Mouse (Mus musculus) ovary, postnatal 14 days (tissue): ENCODE results near the gene Styxl1.
A peak's percentile ranks its signal among the peaks of the same experiment; 100 is the strongest.

Experiments used
- DNase-seq: peaks from one replicate; pipeline ENCODE4 v3.0.0; 2022; ENCODE audit warnings: low spot score

The Styxl1 gene

GRCm38 (mm10) chr5:135777796-135778470, at the start of gene Styxl1:
Styxl1 (minus strand) TSS chr5:135778385.
- no peak for DNase-seq

- no peak for DNase-seq
These were observed 48.0 kb upstream of the Styxl1 start for GRCm38 (mm10) chr5:135826225-135826624.

- DNase-seq: no peak
These were observed 46.3 kb upstream of the Styxl1 start for GRCm38 (mm10) chr5:135824517-135824916.

GRCm38 (mm10) chr5:135822316-135822944, 44.2 kb upstream of the Styxl1 start:
- DNase-seq: no peak

GRCm38 (mm10) chr5:135818491-135818890, 40.3 kb upstream of the Styxl1 start:
- DNase-seq: no peak

GRCm38 (mm10) chr5:135812991-135813390, 34.8 kb upstream of the Styxl1 start:
- no peak for DNase-seq

- no peak for DNase-seq
These were observed 29.1 kb upstream of the Styxl1 start for GRCm38 (mm10) chr5:135807263-135807637.

- DNase-seq: peak; percentile 92
These were observed 28.5 kb upstream of the Styxl1 start, which contains the start of gene Srrm3 for GRCm38 (mm10) chr5:135806555-135807262. Srrm3 (plus strand) TSS chr5:135806890.

GRCm38 (mm10) chr5:135804735-135805134, 26.6 kb upstream of the Styxl1 start:
- no peak for DNase-seq

- DNase-seq: no peak
These were observed 25.5 kb upstream of the Styxl1 start for GRCm38 (mm10) chr5:135803676-135804075.

GRCm38 (mm10) chr5:135803135-135803534, 24.9 kb upstream of the Styxl1 start:
- no peak for DNase-seq

GRCm38 (mm10) chr5:135802641-135803040, 24.5 kb upstream of the Styxl1 start:
- DNase-seq: no peak

GRCm38 (mm10) chr5:135800927-135801326, 22.7 kb upstream of the Styxl1 start:
- no peak for DNase-seq

- no peak for DNase-seq
These were observed 21.6 kb upstream of the Styxl1 start for GRCm38 (mm10) chr5:135799746-135800145.

- DNase-seq: no peak
These were observed 16.6 kb upstream of the Styxl1 start for GRCm38 (mm10) chr5:135794859-135795181.

- DNase-seq: peak; percentile 87
These were observed 16.0 kb upstream of the Styxl1 start for GRCm38 (mm10) chr5:135793996-135794858.

GRCm38 (mm10) chr5:135782901-135783300, 4.7 kb upstream of the Styxl1 start:
- no peak for DNase-seq

GRCm38 (mm10) chr5:135780331-135780730, 2.1 kb upstream of the Styxl1 start:
- DNase-seq: no peak

- DNase-seq: peak; percentile 97
These were observed 573 bp upstream of the Styxl1 start, which contains the start of gene Mdh2 for GRCm38 (mm10) chr5:135778471-135779445. Mdh2 (plus strand) TSS chr5:135778480.

GRCm38 (mm10) chr5:135776546-135776945, 1.6 kb downstream of the Styxl1 start:
- DNase-seq: no peak

- no peak for DNase-seq
These were observed 5.7 kb downstream of the Styxl1 start for GRCm38 (mm10) chr5:135772519-135772918.
